Mouse (Mus musculus) embryonic facial prominence, embryonic 14.5 days (tissue): Measurements from ENCODE around the gene Fam166b. TPM values are rescaled to one million over a fixed set of nuclear protein-coding genes. Genes with fewer than 3 reads are reported as not detected.

ENCODE experiments used
- ATAC-seq: fragments of 200-750 bp; cut with Nextera tagmentation; 2 replicates; pipeline ENCODE4 v1.8.0; 2017; ENCODE audit warnings: low read depth, moderate number of reproducible peaks, moderate TSS enrichment
- DNase-seq: peaks from one replicate; pipeline ENCODE4 v3.0.0-alpha.2; 2015; ENCODE audit warnings: low spot score
- H3K27ac ChIP-seq: fragments of 300-500 bp; sonication (generic); replicated peaks from 2 replicates; pipeline ENCODE4 v1.5.1; 2014; ENCODE audit warnings: low read depth, mild to moderate bottlenecking, low read length, moderate library complexity
- H3K27me3 ChIP-seq: fragments of 300-500 bp; sonication (generic); replicated peaks from 2 replicates; pipeline ENCODE4 v1.6.1; 2014; ENCODE audit warnings: low read length; ENCODE audit not compliant: control insufficient read depth, insufficient read depth
- H3K36me3 ChIP-seq: fragments of 300-500 bp; sonication (generic); 2 replicates; pipeline ENCODE4 v1.6.1; 2014; ENCODE audit warnings: low read length, mixed read lengths; ENCODE audit not compliant: control insufficient read depth, insufficient read depth
- H3K4me1 ChIP-seq: fragments of 300-500 bp; sonication (generic); 2 replicates; pipeline ENCODE4 v1.6.1; 2014; ENCODE audit warnings: antibody characterized with exemption, low read length; ENCODE audit not compliant: control insufficient read depth, insufficient read depth
- H3K4me2 ChIP-seq: fragments of 300-500 bp; sonication (generic); 2 replicates; pipeline ENCODE4 v1.6.1; 2014; ENCODE audit warnings: low read depth, mild to moderate bottlenecking, low read length, moderate library complexity, mixed read lengths
- H3K4me3 ChIP-seq: fragments of 300-500 bp; sonication (generic); 2 replicates; pipeline ENCODE4 v1.5.1; 2014; ENCODE audit warnings: low read depth, mild to moderate bottlenecking, low read length
- H3K9ac ChIP-seq: fragments of 300-500 bp; sonication (generic); 2 replicates; pipeline ENCODE4 v1.6.1; 2014; ENCODE audit warnings: low read depth, mild to moderate bottlenecking, low read length, moderate library complexity, mixed read lengths
- H3K9me3 ChIP-seq: fragments of 300-500 bp; sonication (generic); 2 replicates; pipeline ENCODE4 v1.6.1; 2016; ENCODE audit warnings: low read length; ENCODE audit not compliant: control insufficient read depth
- WGBS: fragments of 180-500 bp; shearing (Covaris S2); extraction: QIAGEN DNeasy Blood & Tissue Kit; methylation state at CpG from one replicate; pipeline ENCODE4 v1.1.7; 2014; 5-methylcytosine and 5-hydroxymethylcytosine counted together
- polyA plus RNA-seq: library from polyadenylated mRNA; unstranded; fragments of >200 nt; fragmentation: Nextera tagmentation; extraction: Ambion mirVana; gene quantifications from 2 replicates; pipeline ENCODE4 v1.2.1, GENCODE M21; 2014

Gene Fam166b
- polyA plus RNA-seq, 1 experiment from 2014 or later: 0.33 TPM

GRCm38 (mm10) chr4:43383246-43384082, 45.5 kb downstream of the Fam166b start:
- no peak for ATAC-seq
- WGBS: 70% methylated on average over 11 of the region's 11 CpGs
- H3K9ac ChIP-seq: no peak overlapping the region
- no peaks in the 10 kb centered on the region for H3K36me3 ChIP-seq
- no peak for DNase-seq
- H3K4me1 ChIP-seq: peaks cover 20% of the 10 kb centered on the region; the same call in 1 of the 2 replicates
- H3K27me3 ChIP-seq: no peaks in the 10 kb centered on the region; the same call in 1 of the 2 replicates
- peak overlapping the region; percentile 90 for H3K4me2 ChIP-seq
- H3K9me3 ChIP-seq: no peaks in the 10 kb centered on the region
- peak overlapping the region; percentile 1; the same call in 1 of the 2 replicates for H3K4me3 ChIP-seq
- no peak overlapping the region for H3K27ac ChIP-seq

- peaks cover 20% of the 10 kb centered on the region; the same call in 1 of the 2 replicates for H3K4me1 ChIP-seq
- peak overlapping the region; percentile 70 for H3K4me3 ChIP-seq
- peak; percentile 66 for ATAC-seq
- WGBS: 21% methylated on average over 7 of the region's 33 CpGs
- no peaks in the 10 kb centered on the region; the same call in 1 of the 2 replicates for H3K27me3 ChIP-seq
- no peaks in the 10 kb centered on the region for H3K9me3 ChIP-seq
- peak overlapping the region; percentile 90 for H3K4me2 ChIP-seq
- DNase-seq: no peak
- H3K27ac ChIP-seq: peak overlapping the region; percentile 55; the same call in 1 of the 2 replicates
- no peaks in the 10 kb centered on the region for H3K36me3 ChIP-seq
- H3K9ac ChIP-seq: peak overlapping the region; percentile 88
Measured at GRCm38 (mm10) chr4:43382155-43383020, 46.5 kb downstream of the Fam166b start.

- 1% methylated on average over 43 of the region's 63 CpGs for WGBS
- ATAC-seq (peak; percentile 95), DNase-seq (peak; percentile 92)
- Histone ChIP-seq H3K4me2 (peak within 1 kb of the TSS; percentile 90), H3K27ac (peak within 1 kb of the TSS; percentile 55; the same call in 1 of the 2 replicates), H3K36me3 (no peaks in the 10 kb centered on the region), H3K9me3 (no peaks in the 10 kb centered on the region), H3K27me3 (no peaks in the 10 kb centered on the region; the same call in 1 of the 2 replicates), H3K4me3 (peak within 1 kb of the TSS; percentile 70), H3K9ac (peak within 1 kb of the TSS; percentile 88), H3K4me1 (peaks cover 20% of the 10 kb centered on the region; the same call in 1 of the 2 replicates)
Measured at GRCm38 (mm10) chr4:43381408-43382154, 47.4 kb downstream of the Fam166b start, which contains the start of gene Rusc2. Rusc2 (plus strand) TSS chr4:43381979.

GRCm38 (mm10) chr4:43380951-43381350, 48.0 kb downstream of the Fam166b start:
- peaks cover 20% of the 10 kb centered on the region; the same call in 1 of the 2 replicates for H3K4me1 ChIP-seq
- H3K9ac ChIP-seq: peak overlapping the region; percentile 88
- H3K36me3 ChIP-seq: no peaks in the 10 kb centered on the region
- H3K27ac ChIP-seq: no peak overlapping the region
- no peak for ATAC-seq
- DNase-seq: no peak
- H3K4me3 ChIP-seq: peak overlapping the region; percentile 70
- 53% methylated on average over 10 of the region's 10 CpGs for WGBS
- peak overlapping the region; percentile 90 for H3K4me2 ChIP-seq
- H3K27me3 ChIP-seq: no peaks in the 10 kb centered on the region; the same call in 1 of the 2 replicates
- H3K9me3 ChIP-seq: no peaks in the 10 kb centered on the region

- H3K27me3 ChIP-seq: no peaks in the 10 kb centered on the region; the same call in 1 of the 2 replicates
- H3K36me3 ChIP-seq: no peaks in the 10 kb centered on the region
- H3K27ac ChIP-seq: no peak overlapping the region
- H3K4me3 ChIP-seq: no peak overlapping the region
- WGBS: 90% methylated on average over 6 of the region's 6 CpGs
- DNase-seq (no peak), ATAC-seq (no peak)
- H3K9me3 ChIP-seq: no peaks in the 10 kb centered on the region
- H3K9ac ChIP-seq: no peak overlapping the region
- H3K4me1 ChIP-seq: peaks cover 20% of the 10 kb centered on the region; the same call in 1 of the 2 replicates
- H3K4me2 ChIP-seq: no peak overlapping the region
Measured at GRCm38 (mm10) chr4:43379601-43380000, 49.3 kb downstream of the Fam166b start.

Other genes with a start within 250 kb of the Fam166b start
- gene Atp8b5, start 162.0 kb downstream of the Fam166b start, polyA plus RNA-seq: 0.14 and 0.36 TPM in 2 replicates
- 11.3 and 11.5 TPM in 2 replicates for gene Rusc2, start 47.2 kb downstream of the Fam166b start, polyA plus RNA-seq
- 13.2 and 14.8 TPM in 2 replicates for gene Tesk1, start 12.8 kb upstream of the Fam166b start, polyA plus RNA-seq
- gene Cd72, start 25.5 kb upstream of the Fam166b start, polyA plus RNA-seq: 2.9 and 3.9 TPM in 2 replicates
- not detected in 2 replicates for gene Sit1, start 54.6 kb upstream of the Fam166b start, polyA plus RNA-seq
- gene Ccdc107, start 63.8 kb upstream of the Fam166b start, polyA plus RNA-seq: 64.5 and 68.2 TPM in 2 replicates
- 22.3 and 29.5 TPM in 2 replicates for gene Arhgef39, start 70.6 kb upstream of the Fam166b start, polyA plus RNA-seq
- 0.43 and 1.1 TPM in 2 replicates for gene Car9, start 77.8 kb upstream of the Fam166b start, polyA plus RNA-seq
- gene Tpm2, start 94.6 kb upstream of the Fam166b start, polyA plus RNA-seq: 811 and 1,069 TPM in 2 replicates
- 79.6 and 83.0 TPM in 2 replicates for gene Creb3, start 133.2 kb upstream of the Fam166b start, polyA plus RNA-seq
- gene Tln1, start 133.6 kb upstream of the Fam166b start, polyA plus RNA-seq: 67.8 and 70.2 TPM in 2 replicates
- 25.1 and 25.7 TPM in 2 replicates for gene Rgp1, start 149.6 kb upstream of the Fam166b start, polyA plus RNA-seq
- 15.1 and 19.1 TPM in 2 replicates for gene Gba2, start 149.7 kb upstream of the Fam166b start, polyA plus RNA-seq
- gene Msmp, start 155.4 kb upstream of the Fam166b start, polyA plus RNA-seq: 1.3 and 1.5 TPM in 2 replicates
- gene Npr2, start 202.8 kb upstream of the Fam166b start, polyA plus RNA-seq: 23.0 and 24.6 TPM in 2 replicates
- gene Spag8, start 224.5 kb upstream of the Fam166b start, polyA plus RNA-seq: 1.5 and 4.0 TPM in 2 replicates
- gene Hint2, start 227.3 kb upstream of the Fam166b start, polyA plus RNA-seq: 80.2 and 86.2 TPM in 2 replicates
- 2.7 and 3.4 TPM in 2 replicates for gene Tmem8b, start 239.8 kb upstream of the Fam166b start, polyA plus RNA-seq
- 3.9 and 4.3 TPM in 2 replicates for gene Fam221b, start 240.0 kb upstream of the Fam166b start, polyA plus RNA-seq